Mouse (Mus musculus) embryonic facial prominence, embryonic 14.5 days (tissue): ENCODE measurements around the gene Nfx1. TPM values are rescaled to one million over a fixed set of nuclear protein-coding genes. Genes with fewer than 3 reads are reported as not detected.
A peak's percentile ranks its signal among the peaks of the same experiment; 100 is the strongest.

Experiments used
- ATAC-seq: fragments of 200-750 bp; cut with Nextera tagmentation; 2 replicates; pipeline ENCODE4 v1.8.0; 2017; ENCODE audit warnings: low read depth, moderate number of reproducible peaks, moderate TSS enrichment
- DNase-seq: peaks from one replicate; pipeline ENCODE4 v3.0.0-alpha.2; 2015; ENCODE audit warnings: low spot score
- H3K27ac ChIP-seq: fragments of 300-500 bp; sonication (generic); replicated peaks from 2 replicates; pipeline ENCODE4 v1.5.1; 2014; ENCODE audit warnings: low read depth, mild to moderate bottlenecking, low read length, moderate library complexity
- H3K27me3 ChIP-seq: fragments of 300-500 bp; sonication (generic); replicated peaks from 2 replicates; pipeline ENCODE4 v1.6.1; 2014; ENCODE audit warnings: low read length; ENCODE audit not compliant: control insufficient read depth, insufficient read depth
- H3K36me3 ChIP-seq: fragments of 300-500 bp; sonication (generic); 2 replicates; pipeline ENCODE4 v1.6.1; 2014; ENCODE audit warnings: low read length, mixed read lengths; ENCODE audit not compliant: control insufficient read depth, insufficient read depth
- H3K4me1 ChIP-seq: fragments of 300-500 bp; sonication (generic); 2 replicates; pipeline ENCODE4 v1.6.1; 2014; ENCODE audit warnings: antibody characterized with exemption, low read length; ENCODE audit not compliant: control insufficient read depth, insufficient read depth
- H3K4me2 ChIP-seq: fragments of 300-500 bp; sonication (generic); 2 replicates; pipeline ENCODE4 v1.6.1; 2014; ENCODE audit warnings: low read depth, mild to moderate bottlenecking, low read length, moderate library complexity, mixed read lengths
- H3K4me3 ChIP-seq: fragments of 300-500 bp; sonication (generic); 2 replicates; pipeline ENCODE4 v1.5.1; 2014; ENCODE audit warnings: low read depth, mild to moderate bottlenecking, low read length
- H3K9ac ChIP-seq: fragments of 300-500 bp; sonication (generic); 2 replicates; pipeline ENCODE4 v1.6.1; 2014; ENCODE audit warnings: low read depth, mild to moderate bottlenecking, low read length, moderate library complexity, mixed read lengths
- H3K9me3 ChIP-seq: fragments of 300-500 bp; sonication (generic); 2 replicates; pipeline ENCODE4 v1.6.1; 2016; ENCODE audit warnings: low read length; ENCODE audit not compliant: control insufficient read depth
- WGBS: fragments of 180-500 bp; shearing (Covaris S2); extraction: QIAGEN DNeasy Blood & Tissue Kit; methylation state at CpG from one replicate; pipeline ENCODE4 v1.1.7; 2014; 5-methylcytosine and 5-hydroxymethylcytosine counted together
- polyA plus RNA-seq: library from polyadenylated mRNA; unstranded; fragments of >200 nt; fragmentation: Nextera tagmentation; extraction: Ambion mirVana; gene quantifications from 2 replicates; pipeline ENCODE4 v1.2.1, GENCODE M21; 2014

Nfx1 gene
- polyA plus RNA-seq, 1 experiment from 2014 or later, result 78.4 TPM

- no peak for DNase-seq
- no peak overlapping the region for H3K27ac ChIP-seq
- 0 out of 2 replicates have a peak, but pooled peaks cover 5% of the 10 kb centered on the region for H3K9me3 ChIP-seq
- WGBS, result 94% methylated on average over 5 of the region's 5 CpGs
- ATAC-seq, result no peak
- H3K4me2 ChIP-seq, result no peak overlapping the region
- no peak overlapping the region for H3K9ac ChIP-seq
- H3K4me3 ChIP-seq, result no peak overlapping the region
- H3K36me3 ChIP-seq, result peaks cover 90% of the 10 kb centered on the region
- H3K4me1 ChIP-seq, result no peaks in the 10 kb centered on the region
- H3K27me3 ChIP-seq, result no peaks in the 10 kb centered on the region
These were observed 31.9 kb upstream of the Nfx1 start for GRCm38 (mm10) chr4:40938793-40939192.

- ATAC-seq, result no peak
- Histone ChIP-seq H3K9ac (no peak overlapping the region), H3K27me3 (no peaks in the 10 kb centered on the region), H3K36me3 (peaks cover 73% of the 10 kb centered on the region), H3K4me3 (no peak overlapping the region), H3K27ac (no peak overlapping the region), H3K4me1 (peaks cover 8% of the 10 kb centered on the region), H3K9me3 (0 out of 2 replicates have a peak, but pooled peaks cover 5% of the 10 kb centered on the region), H3K4me2 (no peak overlapping the region)
- 96% methylated on average over 5 of the region's 5 CpGs for WGBS
- DNase-seq, result no peak
These were observed 27.1 kb upstream of the Nfx1 start for GRCm38 (mm10) chr4:40943651-40944050.

GRCm38 (mm10) chr4:40946516-40947121, 24.1 kb upstream of the Nfx1 start:
- no peaks in the 10 kb centered on the region for H3K9me3 ChIP-seq
- peak overlapping the region; percentile 96 for H3K4me3 ChIP-seq
- no peaks in the 10 kb centered on the region for H3K27me3 ChIP-seq
- H3K9ac ChIP-seq, result peak overlapping the region; percentile 94
- H3K27ac ChIP-seq, result no peak overlapping the region; the same call in 1 of the 2 replicates
- peaks cover 17% of the 10 kb centered on the region for H3K4me1 ChIP-seq
- ATAC-seq (no peak), DNase-seq (no peak)
- peaks cover 60% of the 10 kb centered on the region for H3K36me3 ChIP-seq
- 83% methylated on average over 7 of the region's 7 CpGs for WGBS
- H3K4me2 ChIP-seq, result peak overlapping the region; percentile 74

- Histone ChIP-seq H3K4me1 (peaks cover 17% of the 10 kb centered on the region), H3K36me3 (peaks cover 59% of the 10 kb centered on the region), H3K4me2 (peak overlapping the region; percentile 74), H3K9ac (peak overlapping the region; percentile 94), H3K4me3 (peak overlapping the region; percentile 96), H3K27ac (peak overlapping the region; percentile 83), H3K9me3 (no peaks in the 10 kb centered on the region), H3K27me3 (no peaks in the 10 kb centered on the region)
- WGBS, result under 1% methylated on average over 27 of the region's 40 CpGs
- ATAC-seq (peak; percentile 4; the same call in 1 of the 2 replicates), DNase-seq (peak; percentile 19)
These were observed 23.0 kb upstream of the Nfx1 start for GRCm38 (mm10) chr4:40947565-40948159.

GRCm38 (mm10) chr4:40948160-40948708, 22.5 kb upstream of the Nfx1 start, which contains the start of the genes Bag1 and Chmp5:
Bag1 (minus strand) TSS chr4:40948294.
Chmp5 (plus strand) TSS chr4:40948407.
- WGBS, result 0% methylated on average over 28 of the region's 50 CpGs
- no peaks in the 10 kb centered on the region for H3K27me3 ChIP-seq
- peak within 1 kb of the TSS; percentile 94 for H3K4me2 ChIP-seq
- DNase-seq (peak; percentile 99), ATAC-seq (peak; percentile 97)
- H3K4me3 ChIP-seq, result peak within 1 kb of the TSS; percentile 96
- H3K9ac ChIP-seq, result peak within 1 kb of the TSS; percentile 94
- H3K36me3 ChIP-seq, result peaks cover 59% of the 10 kb centered on the region
- H3K27ac ChIP-seq, result peak within 1 kb of the TSS; percentile 83
- H3K9me3 ChIP-seq, result no peaks in the 10 kb centered on the region
- H3K4me1 ChIP-seq, result peaks cover 17% of the 10 kb centered on the region

- ATAC-seq, result no peak
These were observed 17.2 kb upstream of the Nfx1 start for GRCm38 (mm10) chr4:40953521-40953920.

GRCm38 (mm10) chr4:40955942-40956341, 14.8 kb upstream of the Nfx1 start:
- peaks cover 94% of the 10 kb centered on the region for H3K36me3 ChIP-seq
- H3K9me3 ChIP-seq, result no peaks in the 10 kb centered on the region
- H3K27me3 ChIP-seq, result no peaks in the 10 kb centered on the region
- H3K27ac ChIP-seq, result no peak overlapping the region
- WGBS, result 90% methylated on average over 6 of the region's 6 CpGs
- no peak overlapping the region for H3K4me2 ChIP-seq
- DNase-seq (no peak), ATAC-seq (no peak)
- no peak overlapping the region for H3K4me3 ChIP-seq
- no peak overlapping the region for H3K9ac ChIP-seq
- no peaks in the 10 kb centered on the region for H3K4me1 ChIP-seq

More at GRCm38 (mm10) chr4:40953521-40953920, 17.2 kb upstream of the Nfx1 start:
- whole genome bisulfite sequencing, result 95% methylated on average over 1 of the region's 1 CpGs
- H3K4me3 ChIP-seq, result no peak overlapping the region
- H3K4me2 ChIP-seq, result no peak overlapping the region
- no peak overlapping the region for H3K9ac ChIP-seq
- no peaks in the 10 kb centered on the region for H3K9me3 ChIP-seq
- H3K27ac ChIP-seq, result no peak overlapping the region
- peaks cover 80% of the 10 kb centered on the region for H3K36me3 ChIP-seq
- no peaks in the 10 kb centered on the region for H3K27me3 ChIP-seq
- peaks cover 8% of the 10 kb centered on the region for H3K4me1 ChIP-seq
- DNase-seq, result no peak

- peaks cover 84% of the 10 kb centered on the region for H3K36me3 ChIP-seq
- no peak overlapping the region for H3K4me3 ChIP-seq
- ATAC-seq, result no peak
- no peak for DNase-seq
- H3K27ac ChIP-seq, result no peak overlapping the region
- H3K4me1 ChIP-seq, result no peaks in the 10 kb centered on the region
- WGBS, result 77% methylated on average over 3 of the region's 3 CpGs
- no peak overlapping the region for H3K9ac ChIP-seq
- H3K9me3 ChIP-seq, result no peaks in the 10 kb centered on the region
- H3K27me3 ChIP-seq, result no peaks in the 10 kb centered on the region
- H3K4me2 ChIP-seq, result no peak overlapping the region
These were observed 7.2 kb upstream of the Nfx1 start for GRCm38 (mm10) chr4:40963536-40963935.
